9 mouse cellular contexts compared by ENCODE assay signal in the genomic region with DNA sequence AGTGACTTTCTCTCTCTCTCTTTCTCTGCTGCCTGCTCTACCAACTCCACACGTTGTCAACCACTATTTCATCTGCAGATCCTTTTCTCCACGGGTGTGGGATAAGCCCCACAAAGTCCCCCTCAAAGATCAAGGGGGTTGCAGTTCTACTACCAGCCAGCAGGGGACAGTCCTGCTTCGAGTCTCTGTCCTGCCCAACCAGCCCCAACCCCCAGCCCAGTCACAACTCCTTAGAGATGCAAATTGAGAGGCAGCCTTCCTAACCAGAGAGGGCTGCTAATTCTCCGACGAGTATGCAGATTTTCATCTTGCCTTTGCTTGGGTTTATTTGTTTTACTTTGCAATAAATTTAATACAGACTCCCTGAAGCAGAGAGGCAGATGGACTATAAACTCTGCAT. TPM values are rescaled to one million over a fixed set of nuclear protein-coding genes. Genes with fewer than 3 reads are reported as not detected.
DNase-seq lines count a peak whose midpoint lies in the region; ATAC-seq and TF ChIP-seq lines count a peak whose summit lies in the region.
"Had no signal": no experiment of that assay in that cellular context is flagged by ENCODE, and none has a peak within 500 bp of the region (broad histone marks: within the 10 kb centered on the region; RNA-seq: fewer than 3 reads in every experiment).

No protein-coding gene starts in this region.

- TF ChIP-seq POLR2A in MEL (IDR thresholded peaks at IDR 0.05; ENCODE audit: control insufficient read depth in 1 of 2, insufficient read depth in 1 of 2, low read depth in 1 of 2, low read length in 2 of 2, poor library complexity in 1 of 2): no peak

- peaks cover 4% of the 10 kb centered on the region in 2 experiments; a peak in 3 of 4 replicates for H3K27me3 ChIP-seq in MEL (ENCODE audit: control insufficient read depth in 1 of 2, insufficient read depth in 2 of 2, low read length in 2 of 2)
- no peaks in the 10 kb centered on the region for H3K27me3 ChIP-seq in forebrain, embryonic 13.5 days
- peaks cover 9% of the 10 kb centered on the region for H3K27me3 ChIP-seq in hindbrain, embryonic 10.5 days (ENCODE audit: insufficient read depth, poor library complexity, severe bottlenecking)

- H3K9ac ChIP-seq in MEL (ENCODE audit: control insufficient read depth, low read depth, low read length, poor library complexity, severe bottlenecking): no peak overlapping the region
- H3K9ac ChIP-seq in forebrain, embryonic 13.5 days: no peak overlapping the region

- TF ChIP-seq CTCF in MEL (IDR thresholded peaks at IDR 0.05 in 2 of 3, conservative IDR thresholded peaks at IDR 0.05 in 1 of 3; ENCODE audit: control insufficient read depth in 1 of 3, insufficient read depth in 1 of 3, low read depth in 2 of 3, low read length in 3 of 3, poor library complexity in 1 of 3, severe bottlenecking in 1 of 3): peak; percentile 74 to 94 (median 77)

- peak; percentile 60 for DNase-seq in MEL (ENCODE audit: low read depth, low spot score)
- DNase-seq in c-Kit-positive CD71-negative TER-119-negative erythroid progenitor cells, embryonic 14.5 days (ENCODE audit: low read depth): peak; percentile 29
- peak; percentile 79 for DNase-seq in hindbrain, embryonic 10.5 days (ENCODE audit: low spot score)
- DNase-seq in layer of hippocampus, postnatal 14 days (ENCODE audit: low spot score in 2 of 2): peak; percentile 66 to 81
- peak; percentile 86 to 88 for DNase-seq in right cerebral cortex, postnatal 10 days (ENCODE audit: low spot score in 2 of 2)
- DNase-seq in yolk sac, embryonic 10.5 days (ENCODE audit: low spot score): peak; percentile 33

- H3K9me3 ChIP-seq in MEL (replicated peaks; ENCODE audit: insufficient read depth, low read length): no peaks in the 10 kb centered on the region
- H3K9me3 ChIP-seq in forebrain, embryonic 13.5 days (replicated peaks): no peaks in the 10 kb centered on the region
- no peaks in the 10 kb centered on the region for H3K9me3 ChIP-seq in hindbrain, embryonic 10.5 days

- TF ChIP-seq RAD21 in MEL (IDR thresholded peaks at IDR 0.05; ENCODE audit: low read depth, low read length): peak; percentile 71

- no peak overlapping the region for H3K27ac ChIP-seq in MEL (ENCODE audit: control insufficient read depth, low read depth, low read length)
- 0 out of 2 replicates have a peak overlapping the region, but pooled peaks have one; percentile 36 for H3K27ac ChIP-seq in forebrain, embryonic 13.5 days
- peak overlapping the region; percentile 88 for H3K27ac ChIP-seq in hindbrain, embryonic 10.5 days
- H3K27ac ChIP-seq: macrophage had no signal

- H3K4me2 ChIP-seq in forebrain, embryonic 13.5 days: peak overlapping the region; percentile 38

- peaks cover 2 to 12% of the 10 kb centered on the region in 2 experiments for H3K4me1 ChIP-seq in MEL (ENCODE audit: control insufficient read depth in 1 of 2, insufficient read depth in 2 of 2, low read length in 2 of 2)
- peaks cover 57% of the 10 kb centered on the region for H3K4me1 ChIP-seq in forebrain, embryonic 13.5 days
- peaks cover 56% of the 10 kb centered on the region for H3K4me1 ChIP-seq in hindbrain, embryonic 10.5 days (replicated peaks)

- H3K79me2 ChIP-seq in MEL (ENCODE audit: control insufficient read depth, insufficient read depth, low read length, poor library complexity): no peaks in the 10 kb centered on the region

- peaks cover 0 to 3% of the 10 kb centered on the region in 2 experiments; a peak in 2 of 4 replicates for H3K36me3 ChIP-seq in MEL (ENCODE audit: control insufficient read depth in 1 of 2, insufficient read depth in 2 of 2, low read length in 2 of 2)
- no peaks in the 10 kb centered on the region for H3K36me3 ChIP-seq in forebrain, embryonic 13.5 days (ENCODE audit: poor library complexity, severe bottlenecking)
- H3K36me3 ChIP-seq in hindbrain, embryonic 10.5 days: no peaks in the 10 kb centered on the region

- ATAC-seq in forebrain, embryonic 13.5 days: peak; percentile 87
- peak; percentile 92 for ATAC-seq in megakaryocyte progenitor cell, adult 5-6 weeks (replicated peaks; ENCODE audit: poor library complexity)

- no peak overlapping the region for H3K4me3 ChIP-seq in MEL (ENCODE audit: control insufficient read depth in 1 of 2, insufficient read depth in 1 of 2, low read depth in 2 of 2, low read length in 2 of 2)
- no peak overlapping the region for H3K4me3 ChIP-seq in forebrain, embryonic 13.5 days
- peak overlapping the region; percentile 24; the same call in 1 of the 2 replicates for H3K4me3 ChIP-seq in hindbrain, embryonic 10.5 days

- WGBS in forebrain, embryonic 13.5 days: 2% methylated on average over 5 of the region's 5 CpGs
- WGBS in hindbrain, embryonic 10.5 days: 2% methylated on average over 5 of the region's 5 CpGs

- no peak for TF ChIP-seq EP300 in MEL (IDR thresholded peaks at IDR 0.05; ENCODE audit: low read depth in 1 of 2, low read length in 2 of 2)

TF ChIP-seq in MEL, 35 proteins besides CTCF, POLR2A, EP300 and RAD21:
- peak; percentile 60 for TF ChIP-seq ZC3H11A (IDR thresholded peaks at IDR 0.05; ENCODE audit: low read depth, low read length)
- TF ChIP-seq UBTF (IDR thresholded peaks at IDR 0.05; ENCODE audit: borderline replicate concordance, insufficient read depth, low read depth, low read length): no peak
- TF ChIP-seq SMC3 (IDR thresholded peaks at IDR 0.05; ENCODE audit: low read depth, low read length): peak; percentile 79
- TF ChIP-seq ZKSCAN1 (IDR thresholded peaks at IDR 0.05; ENCODE audit: low read depth, low read length): no peak

RNA-seq across cellular contexts. Expression of gene Pknox2, which starts 29.9 kb away (rescaled TPM):
- total RNA-seq in MEL (2012; rRNA removed): not detected in 2 replicates
- not detected for polyA plus RNA-seq in MEL (2012; ENCODE audit: insufficient read depth in 1 of 2, insufficient read length in 2 of 2, low read depth in 1 of 2, low replicate concordance in 2 of 2, missing spikeins in 1 of 2)
- 18.7 and 23.4 TPM in 2 replicates for polyA plus RNA-seq in forebrain, embryonic 13.5 days (2015; fragmentation: Nextera tagmentation; extraction: Ambion mirVana)
- 35.0 and 40.3 TPM in 2 replicates for polyA plus RNA-seq in hindbrain, embryonic 10.5 days (2016; fragmentation: Nextera tagmentation; extraction: Ambion mirVana)
- 10 to 100 TPM; 25.4 to 29.5 TPM for total RNA-seq in layer of hippocampus, postnatal 14 days (2021)
- total RNA-seq in megakaryocyte progenitor cell, adult 5-6 weeks (2015): 0.20 TPM in 1 of 2 replicates, not detected in the other
- total RNA-seq in megakaryocyte progenitor cell, adult 5-6 weeks (2017): not detected in 2 replicates
- polyA plus RNA-seq: macrophage had no signal

RNA-seq across cellular contexts. Expression of gene Tmem218, which starts 30.9 kb away (rescaled TPM):
- total RNA-seq in MEL (2012; rRNA removed): 2.7 and 3.4 TPM in 2 replicates
- polyA plus RNA-seq in MEL (2012; ENCODE audit: insufficient read depth in 1 of 2, insufficient read length in 2 of 2, low read depth in 1 of 2, low replicate concordance in 2 of 2, missing spikeins in 1 of 2): 1 to 10 TPM in 1 of 2 experiments, not detected in 1; 4.7 TPM
- 12.6 and 13.0 TPM in 2 replicates for polyA plus RNA-seq in forebrain, embryonic 13.5 days (2015; fragmentation: Nextera tagmentation; extraction: Ambion mirVana)
- 14.0 and 14.4 TPM in 2 replicates for polyA plus RNA-seq in hindbrain, embryonic 10.5 days (2016; fragmentation: Nextera tagmentation; extraction: Ambion mirVana)
- 10 to 100 TPM in 1 of 2 experiments, 1 to 10 TPM in 1; 9.6 to 10.2 TPM for total RNA-seq in layer of hippocampus, postnatal 14 days (2021)
- total RNA-seq in megakaryocyte progenitor cell, adult 5-6 weeks (2015): 3.5 and 4.4 TPM in 2 replicates
- total RNA-seq in megakaryocyte progenitor cell, adult 5-6 weeks (2017): 4.2 and 5.3 TPM in 2 replicates

Comparison
In these comparisons a context has a peak if more than half of its experiments do, and no peak if none do; other contexts are left out.
1. DNase-seq: peak in every context shown above with its lines; median percentile 87 in right cerebral cortex, postnatal 10 days; 79 in hindbrain, embryonic 10.5 days; 74 in layer of hippocampus, postnatal 14 days; 60 in MEL; 33 in yolk sac, embryonic 10.5 days; 29 in c-Kit-positive CD71-negative TER-119-negative erythroid progenitor cells, embryonic 14.5 days.
2. RNA of gene Pknox2, which starts 29.9 kb away (total RNA-seq): 25.4 to 29.5 TPM in layer of hippocampus, postnatal 14 days; not detected in MEL and 0.20 TPM in megakaryocyte progenitor cell, adult 5-6 weeks; every median in the first group is over 10 times any median in the second.